Mouse (Mus musculus) liver, postnatal 0 days (tissue): ENCODE data around the gene Cox20. TPM values are rescaled to one million over a fixed set of nuclear protein-coding genes. Genes with fewer than 3 reads are reported as not detected.
"Not testable (repeated sequence)": the region's sequence is repeated elsewhere in the genome, so short reads cannot be mapped to it uniquely, and the experiment has no call there.

Experiments used
- ATAC-seq: fragments of 200-750 bp; cut with Nextera tagmentation; 2 replicates; pipeline ENCODE4 v1.8.0; 2017; ENCODE audit warnings: mild to moderate bottlenecking, moderate library complexity
- DNase-seq: peaks from one replicate; pipeline ENCODE4 v3.0.0-alpha.2; 2016
- H3K27ac ChIP-seq: fragments of 300-500 bp; sonication (generic); 2 replicates; pipeline ENCODE4 v1.5.1; 2014; ENCODE audit warnings: antibody characterized with exemption, moderate library complexity, mild to moderate bottlenecking, low read depth
- H3K27me3 ChIP-seq: fragments of 300-500 bp; sonication (generic); 2 replicates; pipeline ENCODE4 v1.6.1; 2014; ENCODE audit warnings: low read length, control low read depth, mixed read lengths; ENCODE audit not compliant: insufficient read depth
- H3K36me3 ChIP-seq: fragments of 300-500 bp; sonication (generic); replicated peaks from 2 replicates; pipeline ENCODE4 v1.6.1; 2014; ENCODE audit warnings: mild to moderate bottlenecking, control low read depth, low read length, moderate library complexity, mixed read lengths; ENCODE audit not compliant: insufficient read depth
- H3K4me1 ChIP-seq: fragments of 300-500 bp; sonication (generic); 2 replicates; pipeline ENCODE4 v1.6.1; 2014; ENCODE audit warnings: antibody characterized with exemption, mild to moderate bottlenecking, control low read depth; ENCODE audit not compliant: insufficient read depth
- H3K4me2 ChIP-seq: fragments of 300-500 bp; sonication (generic); 2 replicates; pipeline ENCODE4 v1.6.1; 2014; ENCODE audit warnings: low read depth, mild to moderate bottlenecking, low read length, moderate library complexity, mixed read lengths
- H3K4me3 ChIP-seq: fragments of 300-500 bp; sonication (generic); 2 replicates; pipeline ENCODE4 v1.5.1; 2014; ENCODE audit warnings: low read depth, low read length
- H3K9ac ChIP-seq: fragments of 300-500 bp; sonication (generic); replicated peaks from 2 replicates; pipeline ENCODE4 v1.6.1; 2014; ENCODE audit warnings: mild to moderate bottlenecking, moderate library complexity
- H3K9me3 ChIP-seq: fragments of 300-500 bp; sonication (generic); 2 replicates; pipeline ENCODE4 v1.6.1; 2016; ENCODE audit warnings: mild to moderate bottlenecking, control low read depth, low read length, mixed read lengths
- CTCF ChIP-seq: sonication (generic); IDR thresholded peaks from 2 replicates; pipeline ENCODE4 v1.5.1; 2016; ENCODE audit warnings: antibody characterized with exemption, low read depth
- EP300 ChIP-seq: IDR thresholded peaks from 2 replicates; pipeline ENCODE4 v1.6.1; 2016; ENCODE audit warnings: antibody characterized with exemption, low read depth, mild to moderate bottlenecking
- WGBS: fragments of 180-500 bp; shearing (Covaris S2); extraction: QIAGEN DNeasy Blood & Tissue Kit; methylation state at CpG from one replicate; pipeline ENCODE4 v1.1.7; 2014; ENCODE audit not compliant: insufficient replicate concordance; 5-methylcytosine and 5-hydroxymethylcytosine counted together
- polyA plus RNA-seq: library from polyadenylated mRNA; unstranded; fragments of >200 nt; fragmentation: Nextera tagmentation; extraction: Ambion mirVana; gene quantifications from 2 replicates; pipeline ENCODE4 v1.2.1, GENCODE M21; 2015

Gene Cox20
- polyA plus RNA-seq: 98.3 and 109 TPM in 2 replicates

GRCm38 (mm10) chr1:178318389-178319184, at the start of gene Cox20:
Gene Cox20 (plus strand): TSS chr1:178319130.
- TF ChIP-seq EP300: peak; percentile 81; the same call in 1 of the 2 replicates
- peak; percentile 36; the same call in 1 of the 2 replicates for TF ChIP-seq CTCF
- Histone ChIP-seq H3K4me2 (peak within 1 kb of the TSS; percentile 70), H3K27me3 (no peaks in the 10 kb centered on the region), H3K4me3 (peak within 1 kb of the TSS; percentile 78), H3K9ac (peak within 1 kb of the TSS; percentile 85), H3K27ac (peak within 1 kb of the TSS; percentile 98), H3K36me3 (peaks cover 29% of the 10 kb centered on the region), H3K4me1 (peaks cover 34% of the 10 kb centered on the region), H3K9me3 (no peaks in the 10 kb centered on the region)
- under 1% methylated on average over 78 of the region's 83 CpGs for WGBS
- ATAC-seq (peak; percentile 91), DNase-seq (peak; percentile 98)

- no peak overlapping the region for H3K4me2 ChIP-seq
- H3K27ac ChIP-seq: no peak overlapping the region
- 86% methylated on average over 6 of the region's 6 CpGs for WGBS
- DNase-seq: no peak
- H3K36me3 ChIP-seq: no peaks in the 10 kb centered on the region
- peaks cover 2% of the 10 kb centered on the region; the same call in 1 of the 2 replicates for H3K4me1 ChIP-seq
- no peak overlapping the region for H3K4me3 ChIP-seq
- no peak for ATAC-seq
- H3K27me3 ChIP-seq: peaks cover 2% of the 10 kb centered on the region; the same call in 1 of the 2 replicates
- H3K9me3 ChIP-seq: no peaks in the 10 kb centered on the region
- no peak overlapping the region for H3K9ac ChIP-seq
- TF ChIP-seq EP300 (no peak), CTCF (no peak)
Measured at GRCm38 (mm10) chr1:178270635-178271034, 48.3 kb upstream of the Cox20 start.

GRCm38 (mm10) chr1:178275174-178275730, 43.7 kb upstream of the Cox20 start:
- peaks cover 11% of the 10 kb centered on the region for H3K4me1 ChIP-seq
- H3K4me3 ChIP-seq: 0 out of 2 replicates have a peak overlapping the region, but pooled peaks have one; percentile 56
- H3K36me3 ChIP-seq: no peaks in the 10 kb centered on the region
- TF ChIP-seq EP300 (no peak), CTCF (no peak)
- no peaks in the 10 kb centered on the region for H3K9me3 ChIP-seq
- no peak for DNase-seq
- no peak for ATAC-seq
- H3K9ac ChIP-seq: no peak overlapping the region
- H3K27me3 ChIP-seq: peaks cover 14% of the 10 kb centered on the region; the same call in 1 of the 2 replicates
- WGBS: 56% methylated on average over 9 of the region's 9 CpGs
- peak overlapping the region; percentile 90 for H3K4me2 ChIP-seq
- H3K27ac ChIP-seq: no peak overlapping the region

- Histone ChIP-seq H3K27ac (no peak overlapping the region), H3K4me1 (peaks cover 11% of the 10 kb centered on the region), H3K36me3 (no peaks in the 10 kb centered on the region), H3K4me3 (peak overlapping the region; percentile 56), H3K9ac (peak overlapping the region; percentile 53), H3K4me2 (peak overlapping the region; percentile 90), H3K27me3 (peaks cover 14% of the 10 kb centered on the region; the same call in 1 of the 2 replicates), H3K9me3 (no peaks in the 10 kb centered on the region)
- 9% methylated on average over 11 of the region's 11 CpGs for WGBS
- TF ChIP-seq EP300: no peak
- TF ChIP-seq CTCF: no peak
- ATAC-seq (no peak), DNase-seq (no peak)
Measured at GRCm38 (mm10) chr1:178275738-178276053, 43.2 kb upstream of the Cox20 start.

GRCm38 (mm10) chr1:178276054-178276911, 42.6 kb upstream of the Cox20 start:
- 3% methylated on average over 54 of the region's 87 CpGs for WGBS
- ATAC-seq: peak; percentile 74
- Histone ChIP-seq H3K4me3 (peak overlapping the region; percentile 56), H3K4me2 (peak overlapping the region; percentile 90), H3K27me3 (peaks cover 14% of the 10 kb centered on the region; the same call in 1 of the 2 replicates), H3K4me1 (peaks cover 11% of the 10 kb centered on the region), H3K9me3 (no peaks in the 10 kb centered on the region), H3K9ac (peak overlapping the region; percentile 53), H3K27ac (no peak overlapping the region), H3K36me3 (no peaks in the 10 kb centered on the region)
- TF ChIP-seq CTCF (no peak), EP300 (no peak)
- DNase-seq: peak; percentile 62

GRCm38 (mm10) chr1:178283314-178283713, 35.6 kb upstream of the Cox20 start:
- not testable (repeated sequence) for H3K9ac ChIP-seq, DNase-seq, H3K4me1 ChIP-seq, H3K27me3 ChIP-seq, ATAC-seq, H3K27ac ChIP-seq, H3K36me3 ChIP-seq, H3K4me2 ChIP-seq, H3K9me3 ChIP-seq, H3K4me3 ChIP-seq
- 76% methylated on average over 3 of the region's 3 CpGs for WGBS
